Mouse (Mus musculus): Measurements from ENCODE around the gene Mat2b. TPM values are rescaled to one million over a fixed set of nuclear protein-coding genes. Genes with fewer than 3 reads are reported as not detected.
"Not testable (repeated sequence)": the region's sequence is repeated elsewhere in the genome, so short reads cannot be mapped to it uniquely, and the experiment has no call there.

Mat2b gene
- total RNA-seq (2021): 10 to 100 TPM; 77.8 to 98.7 TPM
- long read RNA-seq, experiment 1, transcript Mat2b-201 (7 exons, 1,949 nt): major isoform, 71 of 110 reads
- long read RNA-seq, experiment 1, transcript Mat2b-202 (7 exons, 2,053 nt): minor isoform, 19 of 110 reads
- long read RNA-seq, experiment 1, partial matches to known transcripts: 12 of 110 reads
- long read RNA-seq, experiment 1, other reads (novel, unspliced or antisense): 8 of 110 reads
- long read RNA-seq, experiment 2, transcript Mat2b-202 (7 exons, 2,053 nt): minor isoform, 8 of 42 reads
- long read RNA-seq, experiment 2, transcript Mat2b-201 (7 exons, 1,949 nt): major isoform, 27 of 42 reads
- long read RNA-seq, experiment 2, partial matches to known transcripts: 5 of 42 reads
- long read RNA-seq, experiment 2, other reads (novel, unspliced or antisense): 2 of 42 reads

DNA sequence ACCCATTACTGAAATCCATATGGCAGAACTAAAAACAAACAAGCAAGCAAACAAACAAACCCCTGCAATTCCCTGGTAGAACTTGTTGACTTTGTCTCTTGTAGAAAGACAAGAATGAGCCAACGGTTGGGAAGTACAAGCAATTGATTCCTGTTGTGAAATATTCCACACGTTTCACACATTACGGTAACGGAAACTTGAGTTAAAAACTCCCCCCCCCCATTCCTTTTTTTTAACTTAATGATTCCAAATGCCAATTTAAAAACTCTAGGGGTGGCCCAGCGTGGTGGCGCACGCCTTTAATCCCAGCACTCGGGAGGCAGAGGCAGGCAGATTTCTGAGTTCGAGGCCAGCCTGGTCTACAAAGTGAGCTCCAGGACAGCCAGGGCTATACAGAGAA, at the start of gene Mat2b:
Mat2b (minus strand) TSS at position 101 of the 400 bp plus-strand sequence.
- DNase-seq: no peak

DNA sequence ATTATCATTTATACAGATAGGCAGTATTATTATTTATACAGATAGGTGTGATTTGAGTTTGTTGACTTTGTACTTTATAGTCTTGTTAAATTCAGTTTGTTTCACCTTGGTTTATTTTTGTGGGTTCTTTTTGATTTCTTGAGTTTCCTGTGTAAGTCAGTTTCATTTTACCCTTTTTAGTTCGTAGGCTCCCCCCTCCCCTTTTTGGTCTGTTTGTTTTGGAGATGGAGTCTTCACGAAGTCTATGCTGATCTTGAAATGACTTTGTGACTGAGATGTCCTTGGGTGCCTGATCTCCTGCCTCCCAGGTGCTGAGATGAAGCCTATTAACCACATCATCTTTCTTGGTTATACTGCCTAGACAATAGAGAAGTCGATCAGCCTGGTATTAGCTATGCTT, 49.3 kb upstream of the Mat2b start:
- DNase-seq: no peak

DNA sequence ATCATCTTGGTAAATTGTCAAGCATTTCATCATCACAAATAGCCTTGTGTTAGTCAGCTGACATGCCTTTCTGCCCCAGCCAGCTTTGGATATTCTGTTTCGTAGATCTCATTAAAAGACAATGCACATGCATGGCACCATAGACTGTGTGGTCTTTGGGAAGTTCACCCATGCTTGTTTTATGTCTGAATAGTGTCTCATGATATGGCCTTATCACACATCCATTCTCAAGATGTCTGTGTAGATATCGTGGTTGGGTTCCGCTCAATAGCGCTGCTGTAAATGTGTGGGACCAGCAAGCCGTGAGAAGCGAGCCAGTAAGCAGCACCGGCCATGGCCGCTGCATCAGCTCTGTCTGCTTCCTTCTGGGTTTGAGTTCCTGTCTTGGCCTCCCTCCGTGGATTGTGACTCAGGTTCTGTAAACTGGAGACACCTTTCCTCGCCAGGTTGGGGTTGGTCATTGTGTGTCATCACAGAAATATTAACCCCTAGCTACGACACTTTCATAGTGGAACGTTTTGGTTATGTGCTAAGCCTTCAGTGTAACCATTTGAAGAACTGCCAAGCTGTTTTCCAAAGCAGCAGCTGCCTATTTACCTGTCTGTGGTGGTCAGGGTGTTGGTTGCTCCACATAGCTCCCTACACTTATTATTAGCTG, 46.7 kb upstream of the Mat2b start:
- no peak for DNase-seq

DNA sequence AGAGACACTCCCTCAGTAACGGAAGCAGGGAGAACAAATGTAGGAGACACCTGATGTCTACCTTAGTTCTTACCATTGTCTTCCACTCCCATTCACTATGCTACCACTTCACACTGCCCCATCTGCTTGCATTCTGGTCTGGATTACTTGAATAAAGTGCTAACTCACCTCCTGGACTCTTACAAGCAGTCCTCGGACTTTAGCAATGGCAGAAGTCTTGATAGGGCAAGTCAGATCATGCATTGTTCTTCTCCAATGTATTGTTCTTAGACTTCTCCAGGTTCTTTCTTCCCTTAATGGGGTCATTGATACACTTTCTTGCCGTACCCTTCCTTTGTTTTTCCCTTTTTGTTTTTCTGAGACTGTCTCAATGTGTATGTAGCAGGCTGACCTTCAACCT, 42.4 kb upstream of the Mat2b start:
- DNase-seq: no peak

DNA sequence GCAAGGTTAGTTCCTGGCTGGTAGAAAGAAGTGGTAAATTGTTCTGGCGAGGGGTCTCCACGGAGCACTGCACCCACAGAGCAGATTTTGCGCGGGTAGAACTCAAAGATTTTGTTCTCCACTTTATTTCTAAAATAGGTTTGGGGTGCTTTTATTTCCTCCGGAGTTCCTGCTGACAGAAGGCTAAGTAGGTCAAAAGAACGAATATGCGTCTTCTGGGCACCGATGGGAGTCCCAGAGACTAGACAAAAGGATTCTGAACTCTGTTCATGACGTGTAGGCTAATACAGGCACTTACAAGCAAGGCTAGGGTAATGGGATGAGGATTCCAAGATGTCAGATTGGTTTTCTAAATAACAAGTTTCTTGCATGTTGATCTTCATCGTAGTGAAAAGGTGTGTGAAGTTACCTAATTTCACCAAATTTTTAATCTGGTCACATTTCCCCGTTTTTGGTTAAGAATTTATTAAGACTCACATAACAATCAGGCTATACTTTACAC, 39.3 kb upstream of the Mat2b start:
- DNase-seq: no peak

DNA sequence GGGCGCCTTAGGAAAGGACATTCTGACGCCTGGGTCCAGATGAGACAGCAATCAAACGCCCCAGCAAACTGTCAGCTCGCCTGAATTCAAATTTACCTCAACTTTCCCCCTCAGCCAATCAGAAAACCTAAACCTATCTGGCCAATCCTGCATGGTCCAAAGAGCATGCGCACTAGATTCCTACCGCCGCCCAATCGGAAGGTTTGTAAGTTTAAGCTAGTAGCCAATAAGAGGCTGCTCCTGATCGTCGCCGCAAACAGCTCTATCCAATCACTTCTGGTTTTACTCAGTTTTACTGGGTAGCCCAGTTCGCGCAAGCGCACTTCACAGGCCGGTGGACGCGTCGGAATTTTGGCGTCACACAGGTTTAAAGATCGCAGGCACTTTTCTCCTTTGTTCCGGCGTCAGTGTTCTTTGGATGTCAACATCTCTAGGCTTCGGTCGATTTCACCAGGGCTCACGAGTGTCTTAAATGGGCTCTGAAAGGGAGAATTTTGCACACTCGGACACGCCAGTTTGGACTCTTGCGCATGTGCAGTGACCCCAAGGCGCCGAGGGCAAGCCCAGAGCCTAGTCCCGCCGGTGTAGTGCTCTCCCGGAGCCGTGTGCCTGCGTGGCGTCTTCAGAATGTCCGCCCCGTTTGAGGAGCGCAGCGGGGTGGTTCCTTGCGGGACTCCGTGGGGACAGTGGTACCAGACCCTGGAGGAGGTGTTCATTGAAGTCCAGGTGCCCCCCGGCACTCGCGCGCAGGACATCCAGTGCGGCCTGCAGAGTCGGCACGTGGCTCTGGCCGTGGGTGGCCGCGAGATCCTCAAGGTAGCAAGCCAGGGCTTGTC, 38.6 kb upstream of the Mat2b start, which contains the start of the genes Hmmr and Nudcd2:
Hmmr (minus strand) TSS at position 84 of the 836 bp plus-strand sequence.
Nudcd2 (plus strand) TSS at position 329 of the 836 bp plus-strand sequence.
- DNase-seq: peak; percentile 89 to 90

DNA sequence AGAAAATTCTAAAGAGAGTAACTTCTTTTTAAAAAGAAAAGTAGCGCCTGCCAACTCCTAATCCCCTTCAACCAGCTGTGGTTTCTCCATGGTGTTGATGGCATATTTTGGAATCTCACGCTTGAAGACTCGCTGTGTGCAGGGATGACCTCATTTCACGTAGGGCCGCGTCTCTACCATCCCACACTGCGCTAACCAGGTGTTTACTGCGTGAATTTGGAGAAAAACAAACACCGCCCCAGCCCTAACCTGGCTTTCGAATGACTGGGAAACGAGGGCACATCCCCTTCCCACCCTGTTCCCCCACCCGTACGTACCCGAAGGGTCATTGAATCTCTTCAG, 38.0 kb upstream of the Mat2b start:
- DNase-seq: no peak

DNA sequence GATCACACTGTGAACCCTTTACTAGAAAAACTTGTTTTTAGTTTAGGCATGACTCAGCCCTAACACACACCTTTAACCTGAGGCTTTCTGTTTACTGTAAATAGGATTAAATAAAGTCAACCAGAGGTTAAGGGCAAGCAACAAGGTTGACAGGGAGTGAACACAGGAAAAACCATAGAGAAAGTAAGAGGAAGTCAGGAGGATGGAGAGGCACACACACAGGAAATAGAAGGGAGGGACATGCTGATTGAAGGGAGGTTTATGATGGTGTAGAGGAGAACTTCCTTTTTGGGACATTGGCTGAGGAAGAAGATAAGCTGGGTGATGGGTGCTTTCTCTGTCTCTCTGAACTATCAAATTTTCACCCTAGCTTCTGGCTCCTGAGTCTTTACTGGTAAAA, 23.3 kb upstream of the Mat2b start:
- no peak for DNase-seq

DNA sequence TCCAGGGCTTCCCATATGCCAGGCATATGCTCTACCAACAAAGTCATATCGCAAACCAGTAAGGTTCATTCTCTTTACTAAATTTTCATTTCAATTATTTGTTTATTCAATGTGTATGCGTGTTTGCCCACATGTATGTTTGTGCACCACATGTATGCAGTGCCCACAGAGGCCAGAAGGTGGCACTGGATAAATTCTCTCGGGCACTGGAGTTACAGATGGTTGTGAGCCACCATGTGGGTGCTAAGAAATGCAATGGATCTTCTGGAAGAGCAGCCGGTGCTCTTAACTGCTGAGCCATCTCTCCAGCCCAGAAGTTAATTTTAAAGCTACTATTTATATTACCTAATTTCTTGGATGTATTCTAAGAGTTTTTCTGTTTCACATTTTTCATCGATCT, 20.5 kb upstream of the Mat2b start:
- no peak for DNase-seq

DNA sequence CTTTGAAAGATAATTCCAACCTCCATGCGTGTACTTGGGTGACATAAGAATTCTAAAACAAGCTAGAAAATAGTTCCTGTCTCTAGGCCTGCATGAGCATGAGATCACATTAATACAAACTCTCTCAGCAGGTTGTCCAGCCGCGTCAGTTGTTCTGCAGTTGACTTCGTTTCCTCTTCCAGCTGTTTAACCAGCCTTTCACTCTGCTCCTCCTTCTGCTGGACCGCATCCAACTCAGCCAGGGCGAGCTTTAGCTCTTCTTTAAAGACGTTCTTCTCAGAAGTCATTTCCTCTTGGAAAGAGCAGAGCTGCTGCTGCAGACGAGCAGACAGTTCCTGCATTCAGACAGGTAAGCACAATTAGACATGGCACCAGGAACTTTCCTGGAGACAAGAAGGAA, 18.9 kb upstream of the Mat2b start:
- peak; percentile 39 to 60 for DNase-seq

DNA sequence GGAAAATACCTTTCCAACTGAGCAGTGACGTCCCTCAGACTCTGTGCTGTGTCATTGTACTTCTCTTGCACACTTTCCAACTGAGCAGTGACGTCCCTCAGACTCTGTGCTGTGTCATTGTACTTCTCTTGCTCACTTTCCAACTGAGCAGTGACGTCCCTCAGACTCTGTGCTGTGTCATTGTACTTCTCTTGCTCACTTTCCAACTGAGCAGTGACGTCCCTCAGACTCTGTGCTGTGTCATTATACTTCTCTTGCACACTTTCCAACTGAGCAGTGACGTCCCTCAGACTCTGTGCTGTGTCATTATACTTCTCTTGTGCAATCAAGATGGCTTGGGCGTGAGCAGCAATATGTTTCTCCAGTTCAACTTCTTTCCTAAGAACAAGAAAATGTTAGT, 14.9 kb upstream of the Mat2b start:
- not testable (repeated sequence) for DNase-seq

DNA sequence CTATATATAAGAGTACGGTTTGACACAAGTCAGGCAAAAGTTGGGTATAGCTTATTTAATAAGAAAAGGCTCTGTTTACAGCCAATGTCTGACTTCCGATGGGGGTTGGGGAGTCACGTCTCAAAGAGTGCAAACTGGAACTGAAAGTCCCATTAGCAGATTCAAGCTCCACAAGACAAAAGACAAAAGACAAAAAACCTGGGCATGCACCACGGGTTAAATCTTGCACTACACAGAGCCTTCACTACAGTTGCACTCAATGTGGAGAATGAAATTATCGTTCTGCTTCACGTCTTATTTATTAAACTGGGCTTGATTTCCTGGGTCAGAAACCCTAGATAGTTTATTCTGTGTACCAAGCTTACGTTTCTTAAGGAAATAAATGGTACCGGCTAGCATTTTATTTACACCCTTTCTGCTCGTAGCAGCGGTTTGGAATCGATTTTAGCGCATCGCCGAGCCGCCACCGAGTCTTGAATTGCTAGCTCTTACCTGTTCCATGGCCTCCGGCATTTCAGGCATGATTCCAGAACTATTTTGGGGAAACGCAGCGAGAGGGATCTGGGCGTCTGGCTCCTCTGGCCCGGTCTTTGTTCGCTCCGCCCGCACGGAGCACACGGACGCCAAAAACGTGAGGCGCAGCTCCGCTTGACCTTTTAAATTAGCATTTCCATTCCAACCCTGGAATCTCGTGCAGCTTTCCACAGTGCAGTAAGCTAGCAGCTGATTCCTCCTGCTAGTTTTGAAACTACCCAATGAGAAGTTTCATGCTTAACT, 504 bp downstream of the Mat2b start:
- peak; percentile 72 to 78 for DNase-seq

DNA sequence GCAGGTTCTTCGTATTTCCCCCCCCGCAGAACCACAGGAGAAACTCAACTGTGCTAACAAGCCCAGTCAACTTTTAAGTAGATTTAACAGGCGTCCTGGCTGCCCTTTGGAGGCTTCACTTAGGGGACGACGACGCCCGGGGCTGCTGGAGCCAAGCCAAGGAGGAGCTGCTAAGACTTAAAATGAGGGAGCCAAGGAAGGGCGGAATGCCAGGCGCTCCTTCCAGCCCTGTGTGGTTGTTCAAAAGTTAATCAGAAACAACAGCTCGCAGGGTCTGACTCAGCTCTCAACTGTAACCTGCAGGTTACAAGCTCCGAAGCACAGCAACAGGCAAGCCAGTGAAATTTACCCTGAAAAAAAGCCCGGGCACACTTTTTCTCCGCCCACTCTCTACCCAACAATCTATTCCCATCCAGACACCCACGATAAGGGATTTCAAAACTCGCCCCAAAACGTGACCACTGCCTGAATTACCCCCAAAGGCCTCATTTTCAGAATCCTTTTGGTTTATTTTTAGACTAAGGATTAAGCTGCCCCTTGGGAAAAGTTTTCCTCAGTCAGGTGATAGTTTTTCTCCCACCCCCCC, 1.5 kb downstream of the Mat2b start:
- DNase-seq: peak; percentile 72 to 80

DNA sequence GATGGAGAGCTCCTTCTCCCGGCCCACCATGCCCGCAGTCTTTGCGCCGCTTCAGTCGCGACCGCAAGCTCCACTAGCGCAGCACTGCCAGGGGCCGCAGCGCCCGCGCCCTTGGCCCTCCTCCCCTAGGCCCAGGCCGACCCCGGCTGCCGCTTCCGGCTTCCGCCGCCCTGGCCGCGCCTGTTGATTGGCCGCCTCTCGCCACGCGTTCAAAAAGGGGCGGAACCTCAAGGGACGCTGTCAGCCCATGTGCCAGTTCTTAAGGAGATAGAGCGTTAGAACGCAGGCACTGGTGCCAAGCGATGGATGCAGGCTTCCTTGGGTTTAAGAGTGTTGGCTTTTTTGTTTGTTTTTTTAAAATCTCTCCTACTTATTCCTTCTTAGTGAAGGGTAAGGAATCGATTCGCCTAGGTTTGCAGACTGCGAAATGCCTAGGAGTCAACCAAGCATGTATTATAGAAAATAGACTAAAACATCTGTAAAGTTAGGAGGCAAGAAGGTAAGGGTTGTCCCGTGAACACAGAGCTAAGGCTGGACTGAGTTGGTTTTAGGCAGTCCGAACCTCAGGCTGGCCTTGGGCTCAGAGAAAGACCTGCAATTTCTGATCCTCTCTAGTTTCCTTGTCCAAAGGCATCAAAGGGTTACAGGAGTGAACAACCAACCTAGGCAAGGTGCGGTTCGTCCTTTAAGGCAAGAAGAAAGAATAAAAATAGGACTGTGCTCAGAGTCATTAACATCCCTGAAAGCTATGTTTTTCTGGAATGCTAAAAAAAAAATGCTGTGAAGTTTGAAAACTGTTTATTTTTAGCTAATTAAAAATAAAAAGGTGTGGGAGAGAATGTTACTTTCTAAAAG, 2.3 kb downstream of the Mat2b start:
- DNase-seq: peak; percentile 96 to 97

DNA sequence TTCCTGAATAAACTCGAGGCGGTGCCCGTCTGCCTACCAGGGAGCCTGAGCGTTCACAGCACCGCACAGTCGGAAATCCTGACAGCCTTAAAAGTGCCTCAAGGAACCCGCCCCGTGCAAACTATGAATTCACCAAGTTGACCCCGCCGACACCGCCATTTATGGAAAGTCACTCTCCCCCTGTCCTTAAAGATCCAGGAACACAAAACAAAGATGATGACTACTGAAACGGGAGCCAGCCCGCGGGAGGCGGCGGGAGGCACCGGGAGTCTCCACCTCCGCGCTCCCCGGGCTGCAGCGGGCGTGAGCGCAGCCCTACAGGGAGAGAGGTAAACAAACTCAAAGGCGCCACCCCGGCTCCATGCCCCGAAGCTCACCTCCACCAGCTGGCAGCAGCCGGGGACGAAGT, 2.9 kb downstream of the Mat2b start:
- no peak for DNase-seq

DNA sequence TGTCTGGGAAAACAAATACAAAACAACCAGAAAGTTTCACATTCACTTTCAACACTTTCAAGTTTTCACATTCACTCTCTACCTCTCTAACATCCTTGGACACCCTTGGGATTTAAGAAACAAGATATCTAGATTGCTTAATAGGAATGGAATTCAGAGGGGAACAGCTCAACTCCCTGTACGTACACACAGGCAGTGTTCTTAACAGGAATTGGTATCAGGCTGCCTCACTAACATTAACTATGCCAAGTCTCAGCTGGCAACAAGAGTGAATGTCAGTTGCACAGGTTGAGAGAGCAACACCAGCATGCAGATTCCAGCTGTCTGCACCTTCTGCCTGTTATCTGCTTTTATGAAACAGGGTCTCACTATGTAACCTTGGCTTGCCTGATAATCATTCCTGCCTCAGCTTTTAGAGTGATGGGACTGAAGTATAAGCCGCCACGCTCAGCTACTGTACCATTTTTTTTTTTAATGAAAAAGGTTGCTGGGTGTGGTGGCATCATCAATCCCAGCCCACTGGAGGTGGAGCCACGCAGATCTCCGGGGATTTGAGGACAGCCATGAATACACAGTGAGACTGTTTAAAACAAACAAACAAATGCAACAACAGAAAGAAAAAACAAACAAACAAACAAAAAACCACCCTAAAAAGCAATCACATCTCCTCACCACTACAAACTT, 4.4 kb downstream of the Mat2b start:
- peak; percentile 18 to 21 for DNase-seq

DNA sequence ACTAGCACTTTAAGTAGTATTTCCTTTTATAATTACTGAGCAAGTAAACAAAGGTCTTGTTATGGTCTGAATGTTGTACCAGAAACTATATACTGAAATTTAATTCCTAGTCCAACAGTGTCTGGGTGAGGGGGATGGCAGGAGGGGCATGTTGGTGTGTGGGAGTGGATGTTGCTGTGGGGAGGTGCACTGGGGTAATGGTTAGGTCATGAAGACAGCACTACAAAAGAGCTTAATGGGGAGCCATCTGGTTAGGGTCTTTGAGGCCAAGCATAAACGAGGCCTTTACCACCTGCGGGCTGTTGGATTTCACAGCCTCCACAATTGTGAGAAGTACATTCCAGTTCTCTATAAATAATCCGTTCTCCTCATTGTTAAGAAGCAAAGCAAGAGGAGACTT, 11.7 kb downstream of the Mat2b start:
- DNase-seq: no peak

DNA sequence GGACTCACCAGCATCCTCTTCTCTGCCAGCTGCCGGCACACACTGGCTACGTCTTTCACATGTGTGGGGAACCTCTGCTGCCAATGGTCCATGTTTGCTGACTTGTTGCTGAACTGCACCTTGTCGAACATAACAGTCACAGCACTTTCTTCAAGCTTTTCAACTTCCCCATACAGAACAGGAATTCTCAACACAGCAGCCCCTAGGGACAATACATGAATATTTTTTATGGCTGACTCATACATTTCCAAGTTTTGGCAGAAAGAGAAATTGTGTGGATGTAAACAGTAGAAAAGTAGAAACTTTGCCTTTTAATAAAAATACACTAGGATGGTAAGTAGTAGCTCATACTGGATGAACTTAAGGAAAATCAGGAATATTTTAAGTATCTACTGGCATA, 12.5 kb downstream of the Mat2b start:
- no peak for DNase-seq

DNA sequence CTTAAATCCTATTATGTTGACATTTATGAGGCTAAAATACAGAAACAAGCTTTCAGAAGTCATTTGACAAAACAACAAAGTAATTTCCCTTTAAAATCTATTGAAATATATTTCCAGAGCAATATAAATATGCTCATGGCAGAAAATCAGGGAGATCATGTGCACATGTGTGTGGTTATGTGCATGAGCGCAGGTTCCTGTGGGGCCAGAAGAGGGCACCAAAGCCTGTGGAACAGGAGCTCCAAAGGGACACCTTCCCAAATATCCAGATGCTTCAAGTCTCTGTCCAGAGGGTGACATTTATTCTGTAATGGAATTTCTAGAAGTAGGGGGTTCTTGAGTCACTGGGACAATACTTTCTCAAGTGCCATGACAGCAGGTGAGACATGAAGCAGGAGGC, 17.8 kb downstream of the Mat2b start:
- peak; percentile 31 to 34 for DNase-seq

Measured in adrenal gland, postnatal 36 days (tissue).